Mouse (Mus musculus): ENCODE results near the gene Acp5. TPM values are rescaled to one million over a fixed set of nuclear protein-coding genes. Genes with fewer than 3 reads are reported as not detected.

Acp5 gene
- 228 and 240 TPM in 2 replicates for polyA plus RNA-seq (2015; fragmentation: Nextera tagmentation; extraction: Ambion mirVana)

- Histone ChIP-seq H3K27ac (ENCODE audit: low read length) (peak within 1 kb of the TSS; percentile 96), H3K4me3 (ENCODE audit: low read depth, low read length) (peak within 1 kb of the TSS; percentile 69)
Measured at GRCm38 (mm10) chr9:22135644-22136390, at the start of gene Acp5. TSS of gene Acp5 (minus strand) at chr9:22135711.

GRCm38 (mm10) chr9:22172318-22172717, 36.8 kb upstream of the Acp5 start:
- H3K9ac ChIP-seq (ENCODE audit: low read depth, low read length): no peak overlapping the region
- no peaks in the 10 kb centered on the region for H3K27me3 ChIP-seq (ENCODE audit: control insufficient read depth, insufficient read depth, low read depth, low read length)
- H3K9me3 ChIP-seq (replicated peaks; ENCODE audit: control insufficient read depth, low read length): no peaks in the 10 kb centered on the region
- H3K4me1 ChIP-seq (ENCODE audit: control insufficient read depth, low read depth, low read length): no peaks in the 10 kb centered on the region
- H3K27ac ChIP-seq (ENCODE audit: low read length): no peak overlapping the region
- 58% methylated on average over 4 of the region's 4 CpGs for WGBS (ENCODE audit: insufficient replicate concordance)
- ATAC-seq (ENCODE audit: low read depth): no peak
- H3K4me2 ChIP-seq (ENCODE audit: low read depth, low read length): no peak overlapping the region
- no peaks in the 10 kb centered on the region for H3K36me3 ChIP-seq (ENCODE audit: control insufficient read depth, insufficient read depth)
- no peak overlapping the region for H3K4me3 ChIP-seq (ENCODE audit: low read depth, low read length)

More at GRCm38 (mm10) chr9:22135644-22136390, at the start of gene Acp5:
- Histone ChIP-seq H3K4me1 (ENCODE audit: control insufficient read depth, low read depth, low read length) (peaks cover 52% of the 10 kb centered on the region), H3K27me3 (ENCODE audit: control insufficient read depth, insufficient read depth, low read depth, low read length) (no peaks in the 10 kb centered on the region), H3K36me3 (ENCODE audit: control insufficient read depth, insufficient read depth) (no peaks in the 10 kb centered on the region), H3K4me2 (ENCODE audit: low read depth, low read length) (peak within 1 kb of the TSS; percentile 67), H3K9me3 (replicated peaks; ENCODE audit: control insufficient read depth, low read length) (no peaks in the 10 kb centered on the region), H3K9ac (ENCODE audit: low read depth, low read length) (peak within 1 kb of the TSS; percentile 77)
- WGBS (ENCODE audit: insufficient replicate concordance): 24% methylated on average over 7 of the region's 7 CpGs
- peak; percentile 84 for ATAC-seq (ENCODE audit: low read depth)

GRCm38 (mm10) chr9:22169327-22169726, 33.8 kb upstream of the Acp5 start:
- Histone ChIP-seq H3K27ac (ENCODE audit: low read length) (no peak overlapping the region), H3K36me3 (ENCODE audit: control insufficient read depth, insufficient read depth) (no peaks in the 10 kb centered on the region), H3K4me2 (ENCODE audit: low read depth, low read length) (no peak overlapping the region), H3K4me3 (ENCODE audit: low read depth, low read length) (no peak overlapping the region), H3K9me3 (replicated peaks; ENCODE audit: control insufficient read depth, low read length) (peaks cover 4% of the 10 kb centered on the region), H3K27me3 (ENCODE audit: control insufficient read depth, insufficient read depth, low read depth, low read length) (peaks cover 15% of the 10 kb centered on the region), H3K9ac (ENCODE audit: low read depth, low read length) (no peak overlapping the region), H3K4me1 (ENCODE audit: control insufficient read depth, low read depth, low read length) (peaks cover 3% of the 10 kb centered on the region; the same call in 1 of the 2 replicates)
- 84% methylated on average over 11 of the region's 11 CpGs for WGBS (ENCODE audit: insufficient replicate concordance)
- no peak for ATAC-seq (ENCODE audit: low read depth)

GRCm38 (mm10) chr9:22167751-22168150, 32.2 kb upstream of the Acp5 start:
- H3K27me3 ChIP-seq (ENCODE audit: control insufficient read depth, insufficient read depth, low read depth, low read length): peaks cover 20% of the 10 kb centered on the region
- 81% methylated on average over 4 of the region's 4 CpGs for WGBS (ENCODE audit: insufficient replicate concordance)
- H3K36me3 ChIP-seq (ENCODE audit: control insufficient read depth, insufficient read depth): no peaks in the 10 kb centered on the region
- ATAC-seq (ENCODE audit: low read depth): no peak
- H3K4me3 ChIP-seq (ENCODE audit: low read depth, low read length): no peak overlapping the region
- peaks cover 4% of the 10 kb centered on the region for H3K9me3 ChIP-seq (replicated peaks; ENCODE audit: control insufficient read depth, low read length)
- H3K4me2 ChIP-seq (ENCODE audit: low read depth, low read length): no peak overlapping the region
- H3K27ac ChIP-seq (ENCODE audit: low read length): no peak overlapping the region
- no peak overlapping the region for H3K9ac ChIP-seq (ENCODE audit: low read depth, low read length)
- H3K4me1 ChIP-seq (ENCODE audit: control insufficient read depth, low read depth, low read length): peaks cover 3% of the 10 kb centered on the region; the same call in 1 of the 2 replicates

GRCm38 (mm10) chr9:22166686-22167085, 31.2 kb upstream of the Acp5 start:
- 80% methylated on average over 10 of the region's 10 CpGs for WGBS (ENCODE audit: insufficient replicate concordance)
- peaks cover 20% of the 10 kb centered on the region for H3K27me3 ChIP-seq (ENCODE audit: control insufficient read depth, insufficient read depth, low read depth, low read length)
- H3K4me2 ChIP-seq (ENCODE audit: low read depth, low read length): no peak overlapping the region
- no peak for ATAC-seq (ENCODE audit: low read depth)
- H3K9ac ChIP-seq (ENCODE audit: low read depth, low read length): no peak overlapping the region
- no peak overlapping the region for H3K27ac ChIP-seq (ENCODE audit: low read length)
- H3K36me3 ChIP-seq (ENCODE audit: control insufficient read depth, insufficient read depth): no peaks in the 10 kb centered on the region
- peaks cover 4% of the 10 kb centered on the region for H3K9me3 ChIP-seq (replicated peaks; ENCODE audit: control insufficient read depth, low read length)
- peaks cover 3% of the 10 kb centered on the region; the same call in 1 of the 2 replicates for H3K4me1 ChIP-seq (ENCODE audit: control insufficient read depth, low read depth, low read length)
- no peak overlapping the region for H3K4me3 ChIP-seq (ENCODE audit: low read depth, low read length)

- H3K36me3 ChIP-seq (ENCODE audit: control insufficient read depth, insufficient read depth): no peaks in the 10 kb centered on the region
- peaks cover 4% of the 10 kb centered on the region for H3K9me3 ChIP-seq (replicated peaks; ENCODE audit: control insufficient read depth, low read length)
- no peak overlapping the region for H3K4me2 ChIP-seq (ENCODE audit: low read depth, low read length)
- H3K4me3 ChIP-seq (ENCODE audit: low read depth, low read length): no peak overlapping the region
- no peak for ATAC-seq (ENCODE audit: low read depth)
- 41% methylated on average over 6 of the region's 6 CpGs for WGBS (ENCODE audit: insufficient replicate concordance)
- H3K27ac ChIP-seq (ENCODE audit: low read length): no peak overlapping the region
- H3K4me1 ChIP-seq (ENCODE audit: control insufficient read depth, low read depth, low read length): peaks cover 3% of the 10 kb centered on the region; the same call in 1 of the 2 replicates
- H3K9ac ChIP-seq (ENCODE audit: low read depth, low read length): no peak overlapping the region
- peaks cover 20% of the 10 kb centered on the region for H3K27me3 ChIP-seq (ENCODE audit: control insufficient read depth, insufficient read depth, low read depth, low read length)
Measured at GRCm38 (mm10) chr9:22165964-22166363, 30.5 kb upstream of the Acp5 start.

GRCm38 (mm10) chr9:22164711-22165668, 29.5 kb upstream of the Acp5 start:
- Histone ChIP-seq H3K27me3 (ENCODE audit: control insufficient read depth, insufficient read depth, low read depth, low read length) (peaks cover 20% of the 10 kb centered on the region), H3K27ac (ENCODE audit: low read length) (no peak overlapping the region), H3K4me2 (ENCODE audit: low read depth, low read length) (peak overlapping the region; percentile 86), H3K4me1 (ENCODE audit: control insufficient read depth, low read depth, low read length) (peaks cover 3% of the 10 kb centered on the region; the same call in 1 of the 2 replicates), H3K9ac (ENCODE audit: low read depth, low read length) (peak overlapping the region; percentile 49), H3K36me3 (ENCODE audit: control insufficient read depth, insufficient read depth) (no peaks in the 10 kb centered on the region), H3K9me3 (replicated peaks; ENCODE audit: control insufficient read depth, low read length) (peaks cover 4% of the 10 kb centered on the region), H3K4me3 (ENCODE audit: low read depth, low read length) (peak overlapping the region; percentile 60)
- 3% methylated on average over 54 of the region's 54 CpGs for WGBS (ENCODE audit: insufficient replicate concordance)
- 0 out of 2 replicates have a peak, but pooled peaks have one; percentile 43 for ATAC-seq (ENCODE audit: low read depth)

- Histone ChIP-seq H3K4me2 (ENCODE audit: low read depth, low read length) (no peak overlapping the region), H3K9ac (ENCODE audit: low read depth, low read length) (no peak overlapping the region), H3K27ac (ENCODE audit: low read length) (no peak overlapping the region), H3K4me3 (ENCODE audit: low read depth, low read length) (no peak overlapping the region), H3K36me3 (ENCODE audit: control insufficient read depth, insufficient read depth) (no peaks in the 10 kb centered on the region), H3K27me3 (ENCODE audit: control insufficient read depth, insufficient read depth, low read depth, low read length) (peaks cover 20% of the 10 kb centered on the region), H3K4me1 (ENCODE audit: control insufficient read depth, low read depth, low read length) (peaks cover 3% of the 10 kb centered on the region; the same call in 1 of the 2 replicates), H3K9me3 (replicated peaks; ENCODE audit: control insufficient read depth, low read length) (peaks cover 4% of the 10 kb centered on the region)
- 68% methylated on average over 7 of the region's 7 CpGs for WGBS (ENCODE audit: insufficient replicate concordance)
- no peak for ATAC-seq (ENCODE audit: low read depth)
Measured at GRCm38 (mm10) chr9:22162912-22163311, 27.4 kb upstream of the Acp5 start.
